Mouse (Mus musculus) limb, embryonic 14.5 days (tissue): ENCODE measurements around the gene Klhl3. TPM values are rescaled to one million over a fixed set of nuclear protein-coding genes. Genes with fewer than 3 reads are reported as not detected.

Experiments
- ATAC-seq: fragments of 200-750 bp; cut with Nextera tagmentation; 2 replicates; pipeline ENCODE4 v1.8.0; 2017; ENCODE audit warnings: low read depth, moderate number of reproducible peaks, moderate TSS enrichment; ENCODE audit not compliant: low FRiP score
- DNase-seq: peaks from one replicate; pipeline ENCODE4 v3.0.0-alpha.2; 2015; ENCODE audit warnings: low spot score
- H3K27ac ChIP-seq: fragments of 300-500 bp; sonication (generic); replicated peaks from 2 replicates; pipeline ENCODE4 v1.5.1; 2014; ENCODE audit warnings: low read depth, mild to moderate bottlenecking, low read length, moderate library complexity, mixed read lengths
- H3K27me3 ChIP-seq: fragments of 300-500 bp; sonication (generic); 2 replicates; pipeline ENCODE4 v1.6.1; 2014; ENCODE audit warnings: low read length, mixed read lengths; ENCODE audit not compliant: control insufficient read depth, insufficient read depth
- H3K36me3 ChIP-seq: fragments of 300-500 bp; sonication (generic); 2 replicates; pipeline ENCODE4 v1.6.1; 2014; ENCODE audit warnings: mild to moderate bottlenecking, low read length, moderate library complexity, mixed read lengths; ENCODE audit not compliant: control insufficient read depth, insufficient read depth
- H3K4me1 ChIP-seq: fragments of 300-500 bp; sonication (generic); 2 replicates; pipeline ENCODE4 v1.6.1; 2014; ENCODE audit warnings: antibody characterized with exemption, low read length, mixed read lengths; ENCODE audit not compliant: control insufficient read depth, insufficient read depth
- H3K4me2 ChIP-seq: fragments of 300-500 bp; sonication (generic); replicated peaks from 2 replicates; pipeline ENCODE4 v1.6.1; 2014; ENCODE audit warnings: low read depth, mild to moderate bottlenecking, low read length, moderate library complexity; ENCODE audit not compliant: severe bottlenecking
- H3K4me3 ChIP-seq: fragments of 300-500 bp; sonication (generic); replicated peaks from 2 replicates; pipeline ENCODE4 v1.5.1; 2014; ENCODE audit warnings: low read length
- H3K9ac ChIP-seq: fragments of 300-500 bp; sonication (generic); 2 replicates; pipeline ENCODE4 v1.6.1; 2014; ENCODE audit warnings: mild to moderate bottlenecking, low read depth, low read length, moderate library complexity; ENCODE audit not compliant: severe bottlenecking
- H3K9me3 ChIP-seq: fragments of 300-500 bp; sonication (generic); 2 replicates; pipeline ENCODE4 v1.6.1; 2016; ENCODE audit warnings: low read length; ENCODE audit not compliant: control insufficient read depth
- POLR2A ChIP-seq: fragments of 200-500 bp; IDR thresholded peaks from 2 replicates; pipeline ENCODE4 v1.8.0; 2012; ENCODE audit warnings: inconsistent platforms, mild to moderate bottlenecking, moderate library complexity, borderline replicate concordance; ENCODE audit not compliant: insufficient read depth, insufficient read length; ENCODE audit errors: extremely low read depth
- WGBS: fragments of 180-500 bp; shearing (Covaris S2); extraction: QIAGEN DNeasy Blood & Tissue Kit; methylation state at CpG from one replicate; pipeline ENCODE4 v1.1.7; 2014; 5-methylcytosine and 5-hydroxymethylcytosine counted together
- polyA plus RNA-seq, 2 experiments: library from polyadenylated mRNA; depleted of rRNA in 1 of 2; stranded (reverse) in 1 of 2; unstranded in 1 of 2; fragments of >200 nt; fragmentation: Nextera tagmentation in 1 of 2; extraction: Ambion mirVana in 1 of 2; gene quantifications; 2 replicates each; pipeline versions ENCODE4 v1.2.1 to v1.2.3; 2012 to 2014

Klhl3 gene
- polyA plus RNA-seq, 2 experiments: 3.0 to 3.7 TPM

DNA sequence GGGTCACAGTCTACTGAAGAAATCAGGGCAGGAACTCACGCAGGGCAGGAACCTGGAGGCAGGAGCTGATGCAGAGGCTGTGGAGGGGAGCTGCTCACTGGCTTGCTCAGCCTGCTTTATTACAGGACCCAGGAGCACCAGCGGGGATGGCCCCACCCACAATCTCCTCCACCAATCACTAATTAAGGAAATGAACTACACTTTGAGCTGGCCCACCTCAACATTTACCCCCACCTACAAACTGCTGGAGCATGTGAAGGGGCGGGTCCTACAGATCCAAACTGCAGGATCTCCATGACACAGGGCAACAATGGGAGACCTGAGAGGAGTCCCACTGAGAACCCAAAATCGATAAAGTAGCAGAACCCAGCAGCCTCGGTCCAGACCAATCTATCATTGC lies 64.3 kb downstream of the Klhl3 start:
- H3K4me1 ChIP-seq: no peaks in the 10 kb centered on the region
- ATAC-seq (no peak), DNase-seq (no peak)
- H3K9me3 ChIP-seq: 0 out of 2 replicates have a peak, but pooled peaks cover 4% of the 10 kb centered on the region
- no peak overlapping the region for H3K4me3 ChIP-seq
- 78% methylated on average over 5 of the region's 5 CpGs for WGBS
- H3K36me3 ChIP-seq: no peaks in the 10 kb centered on the region
- no peaks in the 10 kb centered on the region for H3K27me3 ChIP-seq
- H3K9ac ChIP-seq: no peak overlapping the region
- no peak overlapping the region for H3K27ac ChIP-seq
- H3K4me2 ChIP-seq: no peak overlapping the region
- no peak for TF ChIP-seq POLR2A

DNA sequence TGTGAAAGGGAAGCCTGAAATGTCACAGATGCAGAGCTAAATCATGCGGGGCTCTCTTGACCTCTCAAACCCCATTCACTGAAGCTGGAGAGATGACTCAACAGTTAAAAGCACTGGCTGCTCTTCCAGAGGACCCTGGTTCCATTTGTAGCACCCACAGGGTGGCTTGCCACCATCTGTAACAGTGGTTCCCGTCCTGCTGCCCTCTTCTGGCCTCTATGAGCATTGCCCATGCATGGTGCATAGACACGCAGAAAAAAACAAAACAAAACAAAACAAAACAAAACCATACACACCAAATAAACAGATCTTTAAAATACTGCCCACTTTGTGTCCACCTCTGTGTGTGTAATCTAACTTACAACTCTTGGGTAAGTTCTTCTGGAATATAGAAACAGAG lies 65.3 kb downstream of the Klhl3 start:
- Histone ChIP-seq H3K27me3 (no peaks in the 10 kb centered on the region), H3K36me3 (no peaks in the 10 kb centered on the region), H3K4me3 (no peak overlapping the region), H3K27ac (no peak overlapping the region), H3K9me3 (0 out of 2 replicates have a peak, but pooled peaks cover 4% of the 10 kb centered on the region), H3K4me2 (no peak overlapping the region), H3K4me1 (no peaks in the 10 kb centered on the region), H3K9ac (no peak overlapping the region)
- DNase-seq (no peak), ATAC-seq (no peak)
- TF ChIP-seq POLR2A: no peak
- 85% methylated on average over 3 of the region's 3 CpGs for WGBS

DNA sequence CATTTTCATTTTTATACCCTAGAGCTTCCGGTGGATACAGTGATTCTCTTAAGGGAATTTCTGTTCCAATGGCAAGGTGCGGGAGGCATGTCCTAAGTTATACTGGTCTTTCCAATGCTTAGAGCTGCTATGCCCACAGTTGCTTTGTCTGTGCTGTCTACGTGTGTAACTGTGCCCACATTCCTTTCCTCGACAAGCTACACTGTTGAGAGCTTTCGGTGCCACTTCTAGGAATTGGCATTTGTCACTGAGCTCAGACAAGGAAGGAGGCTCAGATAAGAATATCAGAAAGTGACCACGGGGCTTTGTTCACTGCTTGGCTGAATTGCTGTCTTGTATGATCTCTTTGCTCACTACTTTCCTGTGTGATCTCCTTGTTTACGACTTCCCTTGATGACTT lies 67.2 kb downstream of the Klhl3 start:
- 0 out of 2 replicates have a peak, but pooled peaks cover 4% of the 10 kb centered on the region for H3K9me3 ChIP-seq
- WGBS: 85% methylated on average over 7 of the region's 7 CpGs
- no peak overlapping the region for H3K4me2 ChIP-seq
- H3K4me1 ChIP-seq: no peaks in the 10 kb centered on the region
- ATAC-seq (no peak), DNase-seq (no peak)
- H3K27me3 ChIP-seq: no peaks in the 10 kb centered on the region
- no peak overlapping the region for H3K9ac ChIP-seq
- H3K36me3 ChIP-seq: no peaks in the 10 kb centered on the region
- H3K4me3 ChIP-seq: no peak overlapping the region
- no peak for TF ChIP-seq POLR2A
- H3K27ac ChIP-seq: no peak overlapping the region

DNA sequence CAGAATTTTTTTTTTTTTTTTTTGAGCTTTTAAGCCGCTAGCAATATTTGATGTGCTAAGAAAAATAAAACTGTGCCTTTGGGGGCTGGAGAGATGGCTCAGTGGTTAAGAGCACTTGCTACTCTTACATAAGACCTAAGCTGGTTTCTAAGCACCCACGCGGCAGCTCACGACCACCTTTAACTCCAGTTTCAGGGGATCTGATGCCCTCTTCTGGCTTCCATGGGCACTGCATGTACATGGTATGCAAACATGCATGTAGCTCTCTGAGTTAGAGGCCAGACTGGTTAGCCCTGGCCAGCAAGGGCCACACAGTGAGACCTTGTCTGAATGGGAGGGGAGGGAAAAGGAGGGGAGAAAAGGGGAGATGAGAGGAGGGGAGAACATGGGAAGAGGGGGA lies 68.1 kb downstream of the Klhl3 start:
- no peak for TF ChIP-seq POLR2A
- no peak overlapping the region for H3K9ac ChIP-seq
- ATAC-seq (no peak), DNase-seq (no peak)
- 0 out of 2 replicates have a peak, but pooled peaks cover 4% of the 10 kb centered on the region for H3K9me3 ChIP-seq
- no peaks in the 10 kb centered on the region for H3K4me1 ChIP-seq
- H3K27me3 ChIP-seq: no peaks in the 10 kb centered on the region
- H3K4me2 ChIP-seq: no peak overlapping the region
- H3K4me3 ChIP-seq: no peak overlapping the region
- H3K27ac ChIP-seq: no peak overlapping the region
- H3K36me3 ChIP-seq: no peaks in the 10 kb centered on the region
- WGBS: 47% methylated on average over 4 of the region's 4 CpGs

DNA sequence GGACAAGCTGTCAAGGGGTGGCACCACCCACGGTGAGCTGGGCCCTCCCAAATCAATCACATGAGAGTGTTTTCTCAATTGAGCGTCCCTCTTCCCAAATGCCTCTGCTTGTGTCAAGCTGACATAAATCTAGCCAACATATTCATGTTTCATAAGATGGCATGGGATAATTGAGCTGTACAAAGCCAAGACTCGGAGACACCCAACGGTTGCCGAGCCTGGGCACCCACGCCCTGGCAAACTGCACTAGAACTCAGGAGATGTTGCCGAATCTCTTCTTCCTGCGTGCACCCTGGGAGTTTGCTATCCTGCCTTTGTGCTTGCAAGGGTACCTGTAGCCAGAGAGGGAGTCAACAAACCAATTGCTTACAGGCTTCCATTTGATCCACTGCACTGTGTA lies 70.1 kb downstream of the Klhl3 start:
- Histone ChIP-seq H3K9me3 (0 out of 2 replicates have a peak, but pooled peaks cover 4% of the 10 kb centered on the region), H3K27me3 (no peaks in the 10 kb centered on the region), H3K9ac (no peak overlapping the region), H3K4me3 (no peak overlapping the region), H3K4me2 (no peak overlapping the region), H3K27ac (no peak overlapping the region), H3K4me1 (no peaks in the 10 kb centered on the region), H3K36me3 (no peaks in the 10 kb centered on the region)
- no peak for TF ChIP-seq POLR2A
- 92% methylated on average over 8 of the region's 8 CpGs for WGBS
- DNase-seq (no peak), ATAC-seq (no peak)

DNA sequence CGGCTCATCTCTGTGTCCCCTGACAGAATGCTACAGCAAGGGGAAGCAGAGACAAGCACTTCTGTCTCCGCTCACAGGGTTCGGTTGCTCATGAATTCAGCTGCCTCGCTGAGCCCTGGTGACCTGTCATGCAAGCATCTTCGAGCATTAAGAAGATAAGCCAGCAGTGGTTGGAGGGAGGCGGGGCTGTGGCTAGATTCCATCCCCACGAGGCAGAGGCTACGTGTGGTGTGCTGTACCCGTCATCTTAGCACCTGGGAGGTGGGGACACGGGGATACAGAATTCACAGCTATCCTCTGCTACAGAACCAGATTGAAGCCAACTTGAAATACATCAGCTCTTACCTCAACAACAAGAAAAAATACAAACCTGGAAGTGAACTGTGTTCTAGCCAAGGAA lies 73.3 kb downstream of the Klhl3 start:
- Histone ChIP-seq H3K36me3 (no peaks in the 10 kb centered on the region), H3K4me2 (no peak overlapping the region), H3K9ac (no peak overlapping the region), H3K27me3 (no peaks in the 10 kb centered on the region), H3K4me1 (peaks cover 14% of the 10 kb centered on the region), H3K4me3 (no peak overlapping the region), H3K27ac (no peak overlapping the region), H3K9me3 (no peaks in the 10 kb centered on the region)
- no peak for ATAC-seq
- DNase-seq: no peak
- 74% methylated on average over 10 of the region's 10 CpGs for WGBS
- TF ChIP-seq POLR2A: no peak
